Mouse (Mus musculus): Measurements from ENCODE around the gene Adamts1.

Gene Adamts1

GRCm38 (mm10) chr16:85802954-85803353 lies at the start of gene Adamts1:
TSS of gene Adamts1 (minus strand) at chr16:85803113.
- peak; percentile 97 for DNase-seq (ENCODE audit: inconsistent ontology term)

- DNase-seq (ENCODE audit: inconsistent ontology term): no peak
Observed at GRCm38 (mm10) chr16:85827066-85827465, 24.2 kb upstream of the Adamts1 start.

- no peak for DNase-seq (ENCODE audit: inconsistent ontology term)
Observed at GRCm38 (mm10) chr16:85822330-85822916, 19.5 kb upstream of the Adamts1 start.

GRCm38 (mm10) chr16:85819808-85820458 lies 17.0 kb upstream of the Adamts1 start:
- no peak for DNase-seq (ENCODE audit: inconsistent ontology term)

- no peak for DNase-seq (ENCODE audit: inconsistent ontology term)
Observed at GRCm38 (mm10) chr16:85814116-85814515, 11.2 kb upstream of the Adamts1 start.

GRCm38 (mm10) chr16:85807626-85808025 lies 4.7 kb upstream of the Adamts1 start:
- peak; percentile 61 for DNase-seq (ENCODE audit: inconsistent ontology term)

GRCm38 (mm10) chr16:85807072-85807471 lies 4.2 kb upstream of the Adamts1 start:
- DNase-seq (ENCODE audit: inconsistent ontology term): no peak

- DNase-seq (ENCODE audit: inconsistent ontology term): no peak
Observed at GRCm38 (mm10) chr16:85805581-85805980, 2.7 kb upstream of the Adamts1 start.

GRCm38 (mm10) chr16:85803613-85804551 lies 969 bp upstream of the Adamts1 start:
- DNase-seq (ENCODE audit: inconsistent ontology term): peak; percentile 73

- peak; percentile 76 for DNase-seq (ENCODE audit: inconsistent ontology term)
Observed at GRCm38 (mm10) chr16:85801971-85802811, 722 bp downstream of the Adamts1 start.

- DNase-seq (ENCODE audit: inconsistent ontology term): peak; percentile 94
Observed at GRCm38 (mm10) chr16:85801252-85801651, 1.7 kb downstream of the Adamts1 start.

GRCm38 (mm10) chr16:85800691-85801090 lies 2.2 kb downstream of the Adamts1 start:
- peak; percentile 98 for DNase-seq (ENCODE audit: inconsistent ontology term)

GRCm38 (mm10) chr16:85799971-85800370 lies 2.9 kb downstream of the Adamts1 start:
- DNase-seq (ENCODE audit: inconsistent ontology term): no peak

- DNase-seq (ENCODE audit: inconsistent ontology term): no peak
Observed at GRCm38 (mm10) chr16:85798334-85798733, 4.6 kb downstream of the Adamts1 start.

GRCm38 (mm10) chr16:85797161-85797560 lies 5.8 kb downstream of the Adamts1 start:
- no peak for DNase-seq (ENCODE audit: inconsistent ontology term)

GRCm38 (mm10) chr16:85795731-85796130 lies 7.2 kb downstream of the Adamts1 start:
- no peak for DNase-seq (ENCODE audit: inconsistent ontology term)

GRCm38 (mm10) chr16:85793166-85793830 lies 9.6 kb downstream of the Adamts1 start:
- peak; percentile 84 for DNase-seq (ENCODE audit: inconsistent ontology term)

GRCm38 (mm10) chr16:85781076-85781475 lies 21.8 kb downstream of the Adamts1 start:
- no peak for DNase-seq (ENCODE audit: inconsistent ontology term)

- no peak for DNase-seq (ENCODE audit: inconsistent ontology term)
Observed at GRCm38 (mm10) chr16:85779775-85780174, 23.1 kb downstream of the Adamts1 start.

- DNase-seq (ENCODE audit: inconsistent ontology term): peak; percentile 59
Observed at GRCm38 (mm10) chr16:85772272-85772671, 30.6 kb downstream of the Adamts1 start.

GRCm38 (mm10) chr16:85767341-85767740 lies 35.6 kb downstream of the Adamts1 start:
- no peak for DNase-seq (ENCODE audit: inconsistent ontology term)
